Mouse (Mus musculus): ENCODE results near the gene Sgcd.
A peak's percentile ranks its signal among the peaks of the same experiment; 100 is the strongest.
"Not testable (repeated sequence)": the region's sequence is repeated elsewhere in the genome, so short reads cannot be mapped to it uniquely, and the experiment has no call there.

Sgcd gene

GRCm38 (mm10) chr11:47460149-47460548, 528.6 kb downstream of the Sgcd start:
- no peak for DNase-seq (ENCODE audit: low spot score in 2 of 2)

GRCm38 (mm10) chr11:47459214-47459613, 529.6 kb downstream of the Sgcd start:
- DNase-seq (ENCODE audit: low spot score in 2 of 2), result no peak

- DNase-seq (ENCODE audit: low spot score in 2 of 2), result no peak
These were observed 541.0 kb downstream of the Sgcd start for GRCm38 (mm10) chr11:47447790-47448189.

- no peak for DNase-seq (ENCODE audit: low spot score in 2 of 2)
These were observed 542.4 kb downstream of the Sgcd start for GRCm38 (mm10) chr11:47446337-47446736.

- DNase-seq (ENCODE audit: low spot score in 2 of 2), result no peak
These were observed 543.1 kb downstream of the Sgcd start for GRCm38 (mm10) chr11:47445683-47446082.

- DNase-seq (ENCODE audit: low spot score in 2 of 2), result no peak
These were observed 546.5 kb downstream of the Sgcd start for GRCm38 (mm10) chr11:47442266-47442665.

GRCm38 (mm10) chr11:47399607-47400006, 589.2 kb downstream of the Sgcd start:
- no peak for DNase-seq (ENCODE audit: low spot score in 2 of 2)

GRCm38 (mm10) chr11:47390798-47391197, 598.0 kb downstream of the Sgcd start:
- DNase-seq (ENCODE audit: low spot score in 2 of 2), result not testable (repeated sequence)

- DNase-seq (ENCODE audit: low spot score in 2 of 2), result no peak
These were observed 599.4 kb downstream of the Sgcd start for GRCm38 (mm10) chr11:47389327-47389726.

GRCm38 (mm10) chr11:47387726-47388125, 601.0 kb downstream of the Sgcd start:
- no peak for DNase-seq (ENCODE audit: low spot score in 2 of 2)

GRCm38 (mm10) chr11:47386136-47386535, 602.6 kb downstream of the Sgcd start:
- DNase-seq (ENCODE audit: low spot score in 2 of 2), result no peak

- DNase-seq (ENCODE audit: low spot score in 2 of 2), result no peak
These were observed 609.2 kb downstream of the Sgcd start for GRCm38 (mm10) chr11:47379630-47379958.

- DNase-seq (ENCODE audit: low spot score in 2 of 2), result peak; percentile 33 to 36
These were observed 609.7 kb downstream of the Sgcd start for GRCm38 (mm10) chr11:47378843-47379629.

- DNase-seq (ENCODE audit: low spot score in 2 of 2), result no peak
These were observed 611.3 kb downstream of the Sgcd start for GRCm38 (mm10) chr11:47377421-47377820.

GRCm38 (mm10) chr11:47376915-47377314, 611.9 kb downstream of the Sgcd start:
- DNase-seq (ENCODE audit: low spot score in 2 of 2), result no peak

GRCm38 (mm10) chr11:47371616-47372015, 617.2 kb downstream of the Sgcd start:
- DNase-seq (ENCODE audit: low spot score in 2 of 2), result no peak

GRCm38 (mm10) chr11:47351585-47351984, 637.2 kb downstream of the Sgcd start:
- DNase-seq (ENCODE audit: low spot score in 2 of 2), result no peak

- no peak for DNase-seq (ENCODE audit: low spot score in 2 of 2)
These were observed 645.3 kb downstream of the Sgcd start for GRCm38 (mm10) chr11:47343486-47343885.

- DNase-seq (ENCODE audit: low spot score in 2 of 2), result no peak
These were observed 655.1 kb downstream of the Sgcd start for GRCm38 (mm10) chr11:47333702-47334101.

GRCm38 (mm10) chr11:47305579-47305978, 683.2 kb downstream of the Sgcd start:
- no peak for DNase-seq (ENCODE audit: low spot score in 2 of 2)

GRCm38 (mm10) chr11:47304702-47305450, 683.9 kb downstream of the Sgcd start:
- DNase-seq (ENCODE audit: low spot score in 2 of 2), result peak; percentile 60 to 61

GRCm38 (mm10) chr11:47299777-47300176, 689.0 kb downstream of the Sgcd start:
- no peak for DNase-seq (ENCODE audit: low spot score in 2 of 2)

- no peak for DNase-seq (ENCODE audit: low spot score in 2 of 2)
These were observed 690.9 kb downstream of the Sgcd start for GRCm38 (mm10) chr11:47297805-47298340.

Measured in right cerebral cortex, adult 2 months (tissue).